Mouse (Mus musculus) WW6 (cell line): ENCODE data around the gene Hoxa13.

ENCODE experiments used
- DNase-seq: peaks from one replicate; pipeline ENCODE4 v3.0.0-alpha.2; 2013; ENCODE audit warnings: low read depth, low spot score

Gene Hoxa13

DNA sequence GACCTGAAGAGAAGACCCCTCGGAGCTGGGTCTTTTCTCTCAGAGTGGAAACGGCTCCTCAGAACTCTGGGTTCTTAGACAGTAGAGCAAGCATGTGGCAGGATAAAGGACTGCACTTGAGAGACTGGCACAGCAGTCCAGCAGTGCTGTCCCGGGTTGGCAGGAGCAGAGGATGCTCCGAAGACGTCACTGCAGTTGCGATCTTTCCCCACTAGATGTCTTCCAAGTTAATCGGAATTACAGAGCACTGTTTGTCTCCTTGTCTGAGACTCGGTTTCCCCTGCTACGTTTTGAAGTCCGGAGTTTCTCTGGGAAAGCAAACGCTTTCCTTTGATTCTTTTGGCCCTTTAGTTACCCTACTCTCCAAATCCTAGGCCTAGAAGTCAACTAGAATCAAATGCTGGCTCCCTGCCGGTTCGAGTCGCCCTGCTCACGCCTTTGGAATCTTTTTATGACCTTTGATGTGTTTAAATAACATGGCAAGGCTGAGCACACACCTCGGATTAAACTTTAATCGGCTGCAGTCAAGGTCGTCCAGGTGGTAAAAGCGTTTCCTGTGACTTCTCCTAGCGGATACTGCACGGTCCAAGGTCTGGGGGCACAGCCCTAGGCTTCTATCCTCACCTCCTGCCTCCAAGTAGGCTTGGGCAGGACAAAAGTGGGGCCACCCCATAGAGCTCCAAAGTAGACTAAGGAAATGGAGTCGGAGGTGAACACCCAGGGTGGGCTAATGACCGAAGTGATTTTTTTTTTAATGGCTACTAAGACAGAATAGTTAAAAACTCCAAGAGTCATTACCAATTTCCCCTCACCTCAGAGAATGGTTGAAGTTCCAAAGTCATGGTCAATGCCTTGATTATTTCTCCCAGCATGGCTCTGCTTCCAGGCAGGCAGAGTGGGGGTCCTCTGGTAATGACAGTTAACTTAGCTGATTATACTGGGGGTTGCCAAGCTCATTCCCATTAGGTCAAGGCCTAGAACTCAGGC lies 10.1 kb upstream of the Hoxa13 start:
- no peak for DNase-seq

GRCm38 (mm10) chr6:52268756-52269155 lies 8.1 kb upstream of the Hoxa13 start:
- no peak for DNase-seq

DNA sequence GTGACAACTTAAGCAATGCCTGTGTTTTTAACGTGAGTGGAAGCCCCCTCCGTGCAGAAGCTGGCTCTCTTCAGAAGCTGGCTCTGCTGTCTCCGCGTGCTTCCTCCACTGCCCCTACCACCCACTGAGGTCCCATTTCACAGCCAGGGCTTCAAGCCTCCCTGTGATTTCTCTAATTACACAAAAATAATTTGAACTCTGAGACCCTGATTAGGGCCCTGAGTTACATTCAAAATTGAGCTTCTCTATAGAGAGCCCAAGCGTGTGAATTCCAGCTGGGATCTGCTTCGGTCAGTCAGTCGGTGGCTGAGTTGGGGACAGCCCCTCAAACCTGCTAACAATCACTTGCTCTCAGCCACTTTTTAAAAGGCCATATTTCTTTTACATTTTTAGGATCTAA lies 7.7 kb upstream of the Hoxa13 start:
- DNase-seq = no peak

DNA sequence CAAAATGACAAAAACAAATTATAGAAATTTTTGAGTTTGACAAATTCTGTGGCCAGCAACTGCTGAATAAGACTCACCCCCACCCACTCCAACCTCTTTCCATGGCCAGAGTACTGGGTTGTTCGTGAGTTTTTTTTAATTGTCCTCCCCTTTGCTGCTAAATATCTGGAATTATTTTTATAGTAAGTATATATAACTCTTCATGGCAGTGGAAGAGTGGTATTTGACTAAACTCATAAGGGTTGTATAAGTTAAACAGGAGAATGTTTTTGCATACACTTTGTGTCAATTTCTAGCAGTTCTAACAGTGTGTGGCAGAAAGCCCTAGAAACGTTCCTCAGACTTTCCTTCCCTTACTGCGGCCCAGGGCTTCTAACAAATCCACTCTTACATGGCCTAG lies 7.0 kb upstream of the Hoxa13 start:
- no peak for DNase-seq

GRCm38 (mm10) chr6:52267221-52267620 lies 6.5 kb upstream of the Hoxa13 start:
- DNase-seq = no peak

DNA sequence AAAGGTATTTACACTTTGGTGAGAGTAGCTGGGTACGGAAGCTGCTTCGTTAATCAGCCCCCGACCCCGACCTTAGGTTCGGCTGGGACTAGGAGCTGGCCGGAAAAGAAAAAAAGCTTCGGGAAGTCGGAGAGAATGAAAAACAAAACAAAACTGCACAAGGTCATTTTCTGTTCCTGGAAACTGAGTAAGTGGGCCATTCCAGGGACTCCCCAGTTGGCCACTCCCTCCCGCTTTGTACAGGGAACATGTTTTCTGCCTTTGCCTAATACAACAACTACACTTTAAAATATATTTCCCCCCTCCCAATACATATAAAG lies 5.9 kb upstream of the Hoxa13 start:
- no peak for DNase-seq

- no peak for DNase-seq
Observed at GRCm38 (mm10) chr6:52265913-52266665, 5.4 kb upstream of the Hoxa13 start.

GRCm38 (mm10) chr6:52265306-52265912 lies 4.7 kb upstream of the Hoxa13 start:
- DNase-seq = no peak

DNA sequence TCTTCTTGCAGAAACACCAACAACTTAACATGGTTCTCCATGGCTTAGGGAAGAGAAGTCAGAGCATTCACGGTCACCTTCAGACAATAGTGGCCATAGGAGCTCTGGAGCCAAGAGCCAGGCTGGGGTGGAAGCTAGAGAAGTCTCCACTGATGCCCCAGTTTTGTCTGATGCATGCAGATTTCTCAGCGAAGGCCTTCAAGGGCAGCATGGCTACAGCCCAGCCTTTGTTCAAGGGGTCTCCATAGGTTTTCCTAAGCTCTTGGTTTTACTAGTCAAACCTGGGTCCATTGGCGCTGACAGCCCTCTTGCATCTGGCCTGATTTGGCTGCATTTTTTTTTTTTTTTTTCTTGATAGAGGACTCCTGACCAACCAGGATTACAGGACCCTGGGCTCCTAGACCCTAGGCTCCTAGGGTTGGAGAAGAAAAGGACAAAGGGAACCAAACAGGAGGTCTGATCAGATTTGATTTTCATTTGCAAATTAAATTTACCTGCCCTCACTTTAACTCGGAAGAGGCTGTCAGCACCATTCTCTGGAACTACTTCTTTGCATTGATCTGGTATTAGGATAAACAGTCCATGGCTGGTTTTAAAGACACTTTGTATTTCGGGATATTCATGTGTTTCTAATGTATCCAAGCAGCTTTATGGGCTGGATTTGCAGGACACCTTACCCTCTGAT lies 3.6 kb upstream of the Hoxa13 start:
- no peak for DNase-seq

DNA sequence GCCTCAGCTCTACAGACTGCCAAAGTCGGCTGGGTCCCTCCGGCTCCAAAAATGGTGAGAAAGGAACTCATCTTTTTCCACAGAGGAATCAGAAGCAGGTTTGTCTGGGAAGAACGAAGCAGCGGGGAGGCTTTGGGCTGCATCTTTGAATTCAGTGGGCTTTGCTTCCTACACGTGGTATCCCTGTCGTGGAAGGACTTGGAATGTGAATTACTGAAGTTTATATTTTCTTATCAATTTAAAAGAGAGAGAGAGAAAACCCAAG lies 2.6 kb upstream of the Hoxa13 start:
- DNase-seq = no peak

- no peak for DNase-seq
Observed at GRCm38 (mm10) chr6:52262463-52263320, 2.0 kb upstream of the Hoxa13 start.

DNA sequence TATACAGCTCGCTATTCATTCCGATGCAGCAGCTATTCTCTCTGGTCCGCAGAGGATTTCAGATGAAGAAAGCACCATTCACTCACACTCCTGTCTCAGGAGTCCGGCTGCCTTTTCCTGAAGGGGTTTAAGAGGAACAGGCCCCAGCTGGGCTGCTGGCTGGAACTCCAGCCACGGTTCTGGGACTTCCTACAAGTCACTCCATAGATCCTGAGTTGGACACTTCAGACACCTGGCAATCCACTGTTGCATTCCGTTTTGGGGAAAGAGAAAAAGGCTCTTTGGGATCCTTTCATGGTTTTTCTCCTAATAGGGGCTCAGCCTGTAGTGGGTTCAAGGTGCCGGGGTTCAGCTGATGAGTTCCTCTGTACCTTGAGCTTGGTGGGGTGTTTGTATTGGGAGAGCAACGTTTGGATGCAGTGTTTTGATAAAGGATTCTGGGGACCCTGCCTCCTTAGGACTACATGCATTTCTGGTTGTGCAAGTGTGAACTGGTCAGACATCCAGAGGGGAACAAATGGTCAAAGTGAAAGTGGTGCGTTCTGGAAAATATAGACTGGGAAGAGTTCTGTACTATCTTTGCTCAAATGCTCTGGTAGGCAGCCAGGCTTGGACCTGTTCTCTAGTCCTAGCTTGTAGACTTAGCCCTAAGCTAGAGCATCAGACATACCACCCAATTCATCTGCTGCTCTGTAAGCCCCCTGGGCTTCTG lies 1.2 kb upstream of the Hoxa13 start:
- DNase-seq = no peak

DNA sequence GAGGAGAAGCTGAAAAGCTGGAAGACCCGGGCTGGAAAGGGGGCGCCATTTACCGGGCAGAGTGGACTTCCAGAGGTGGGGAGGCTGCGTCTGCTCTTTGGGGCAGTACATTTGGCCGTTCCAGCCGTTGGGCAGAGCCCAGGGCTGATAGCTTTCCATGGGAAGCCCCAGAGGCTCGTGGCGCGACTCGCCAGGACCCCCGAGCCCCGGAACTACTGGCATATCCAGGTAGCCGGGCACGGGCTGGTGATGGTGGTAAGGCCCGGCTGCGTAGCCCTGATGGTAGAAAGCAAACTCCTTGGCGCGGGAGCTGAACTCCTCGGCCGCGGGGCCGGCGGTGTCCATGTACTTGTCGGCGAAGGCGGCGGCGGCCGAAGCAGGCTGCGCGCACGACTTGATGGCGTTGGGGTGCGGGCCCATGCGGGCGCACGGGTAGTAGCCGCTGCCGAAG lies 844 bp downstream of the Hoxa13 start:
- DNase-seq = no peak

GRCm38 (mm10) chr6:52259081-52259790 lies 1.4 kb downstream of the Hoxa13 start:
- no peak for DNase-seq

DNA sequence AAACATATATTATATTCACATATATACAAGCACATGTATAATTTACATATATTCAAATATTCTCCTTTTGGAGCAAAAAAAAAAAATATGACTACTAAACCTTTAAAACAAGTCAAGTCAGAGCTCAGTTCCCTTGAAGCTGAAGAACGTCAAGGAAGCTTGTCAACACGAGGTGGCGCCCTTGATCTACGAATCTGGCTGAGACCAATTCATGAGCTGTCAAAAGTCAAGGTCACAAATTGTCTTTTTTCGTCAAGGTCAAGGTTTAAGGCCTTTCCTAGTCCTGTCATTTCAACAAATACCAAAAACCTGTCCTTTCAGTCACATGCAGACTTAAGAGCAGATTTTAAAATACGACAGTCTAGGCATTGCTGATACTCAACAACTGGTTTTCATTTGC lies 3.7 kb downstream of the Hoxa13 start:
- no peak for DNase-seq

DNA sequence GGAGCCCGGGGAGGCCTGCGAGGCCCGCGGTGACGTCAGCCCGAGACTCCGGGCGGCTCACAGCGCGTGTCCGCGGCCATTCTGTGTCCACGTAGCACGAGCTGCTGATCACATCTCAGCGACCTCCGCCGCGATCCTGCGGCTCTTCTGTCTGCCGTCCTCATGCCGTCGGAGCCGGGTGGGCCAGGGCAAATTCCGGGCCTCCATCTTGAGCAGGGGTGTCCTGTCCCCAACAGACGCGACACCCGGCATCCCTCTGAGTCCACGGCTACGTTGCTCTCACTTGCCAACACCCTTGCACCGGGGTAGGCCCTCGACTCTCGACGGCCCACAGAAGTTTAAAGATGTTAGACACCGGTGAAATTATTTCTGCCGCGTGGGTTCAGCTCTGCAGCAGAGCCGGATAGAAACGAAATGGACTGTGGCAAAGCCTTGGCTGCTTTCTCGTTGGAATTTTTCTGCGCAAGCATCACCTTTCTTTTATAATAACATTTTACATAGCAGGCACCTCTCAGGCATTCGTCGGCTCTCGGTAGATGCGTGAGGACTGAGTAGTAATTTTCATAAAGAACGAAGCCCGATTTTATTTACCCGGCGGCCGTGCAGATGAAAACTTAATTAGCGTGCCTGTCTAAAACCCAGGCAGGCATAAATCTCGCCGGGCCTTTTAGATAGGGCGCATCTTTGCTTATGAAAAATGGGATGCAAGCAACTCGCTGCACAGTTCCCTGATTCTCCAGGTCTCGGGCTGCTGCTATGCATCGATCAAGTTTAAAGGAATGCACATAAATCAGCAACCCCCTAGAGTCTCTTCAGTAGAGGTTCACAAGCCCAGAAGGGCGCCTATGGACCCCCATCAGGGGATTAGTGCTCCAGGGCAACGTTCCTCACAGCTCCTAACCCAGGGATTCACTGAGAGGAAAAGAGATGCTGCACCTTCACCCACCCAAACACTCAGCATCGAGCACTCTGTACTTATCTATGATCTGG lies 6.9 kb downstream of the Hoxa13 start:
- DNase-seq = no peak

DNA sequence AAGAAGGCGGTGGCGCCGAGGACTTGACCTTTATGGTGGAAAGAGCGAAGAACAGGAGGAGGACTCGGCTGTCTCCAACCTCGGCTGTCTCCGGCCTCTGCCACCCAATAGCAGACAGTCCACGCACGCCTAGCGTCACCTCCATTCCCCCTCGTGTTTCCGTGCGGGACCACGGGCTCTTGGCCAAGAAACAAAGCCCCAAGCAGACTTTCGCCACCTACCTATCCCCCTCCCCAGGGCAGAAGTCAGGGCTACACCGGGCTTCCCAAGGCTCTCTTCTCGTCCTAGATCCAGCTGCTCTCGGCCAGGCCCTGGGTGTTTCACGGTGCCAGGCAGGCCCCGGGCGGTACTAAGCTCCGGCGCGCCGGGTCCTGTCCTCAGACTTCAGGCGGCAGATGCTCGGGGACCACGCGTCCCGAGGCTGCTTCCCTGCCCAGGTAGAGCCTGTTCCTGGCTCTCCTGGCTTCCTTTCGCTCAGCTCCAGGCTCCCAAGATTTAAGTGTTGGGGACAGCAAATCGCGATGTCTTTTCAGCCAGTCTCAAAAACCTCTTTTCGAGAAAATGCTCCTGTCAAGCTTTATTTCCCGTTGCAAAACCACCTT lies 7.8 kb downstream of the Hoxa13 start:
- DNase-seq = no peak
